Mouse (Mus musculus) G1E (cell line): ENCODE data around the gene Kmt5c.

Experiments used
- CTCF ChIP-seq: IDR thresholded peaks from 2 replicates; pipeline ENCODE4 v1.5.1; 2012; ENCODE audit warnings: low read depth, low read length, inconsistent platforms, mixed read lengths
- GATA1 ChIP-seq: IDR thresholded peaks from 2 replicates; pipeline ENCODE4 v1.6.1; 2012; ENCODE audit warnings: borderline replicate concordance, low read length, inconsistent platforms, mixed read lengths
- TAL1 ChIP-seq: conservative IDR thresholded peaks from 2 replicates; pipeline ENCODE4 v1.6.1; 2012; ENCODE audit warnings: low read depth, low read length, inconsistent platforms, mixed read lengths

DNA sequence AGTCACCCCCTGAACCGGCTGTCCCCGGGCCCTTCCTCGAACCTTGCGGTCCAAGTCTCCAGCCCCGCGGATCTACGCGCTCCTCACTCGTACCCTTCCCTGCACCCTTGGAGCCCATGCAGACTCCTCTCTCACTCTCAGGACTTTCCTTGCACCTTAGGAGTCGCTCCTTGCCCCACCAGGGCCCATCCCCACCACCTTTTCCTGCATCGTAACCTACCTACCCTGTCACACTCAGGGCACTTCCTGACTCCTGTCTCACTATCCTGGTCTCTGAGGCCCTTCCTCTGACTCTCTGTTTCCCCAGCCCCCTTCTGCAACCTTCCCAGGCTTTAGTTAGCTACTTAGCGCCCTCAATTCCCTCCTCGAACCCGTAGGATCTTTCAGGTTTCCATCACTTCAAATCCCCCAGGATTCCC is 403 bp downstream of the Kmt5c start:
- TF ChIP-seq GATA1, result no peak
- no peak for TF ChIP-seq CTCF
- no peak for TF ChIP-seq TAL1
